Mouse (Mus musculus) liver, adult (tissue): Measurements from ENCODE around the gene Pdp2.
A peak's percentile ranks its signal among the peaks of the same experiment; 100 is the strongest.

Source experiments
- GATA4 ChIP-seq: IDR thresholded peaks from 2 replicates; pipeline ENCODE4 v1.6.1; 2014; ENCODE audit warnings: mild to moderate bottlenecking, low read length; ENCODE audit not compliant: insufficient replicate concordance

Gene Pdp2

GRCm38 (mm10) chr8:104591133-104591834 is at the start of gene Pdp2:
TSS of gene Pdp2 (plus strand) at chr8:104591451.
- peak; percentile 71; the same call in 1 of the 2 replicates for TF ChIP-seq GATA4

GRCm38 (mm10) chr8:104541515-104541880 is 49.8 kb upstream of the Pdp2 start:
- TF ChIP-seq GATA4, result no peak

GRCm38 (mm10) chr8:104542160-104542559 is 49.1 kb upstream of the Pdp2 start:
- no peak for TF ChIP-seq GATA4

GRCm38 (mm10) chr8:104543440-104544045 is 47.7 kb upstream of the Pdp2 start:
- TF ChIP-seq GATA4, result no peak

GRCm38 (mm10) chr8:104555191-104555590 is 36.1 kb upstream of the Pdp2 start:
- no peak for TF ChIP-seq GATA4

- TF ChIP-seq GATA4, result no peak
Measured at GRCm38 (mm10) chr8:104557226-104557625, 34.0 kb upstream of the Pdp2 start.

- TF ChIP-seq GATA4, result no peak
Measured at GRCm38 (mm10) chr8:104560731-104561130, 30.5 kb upstream of the Pdp2 start.

- no peak for TF ChIP-seq GATA4
Measured at GRCm38 (mm10) chr8:104564633-104565456, 26.4 kb upstream of the Pdp2 start.

DNA sequence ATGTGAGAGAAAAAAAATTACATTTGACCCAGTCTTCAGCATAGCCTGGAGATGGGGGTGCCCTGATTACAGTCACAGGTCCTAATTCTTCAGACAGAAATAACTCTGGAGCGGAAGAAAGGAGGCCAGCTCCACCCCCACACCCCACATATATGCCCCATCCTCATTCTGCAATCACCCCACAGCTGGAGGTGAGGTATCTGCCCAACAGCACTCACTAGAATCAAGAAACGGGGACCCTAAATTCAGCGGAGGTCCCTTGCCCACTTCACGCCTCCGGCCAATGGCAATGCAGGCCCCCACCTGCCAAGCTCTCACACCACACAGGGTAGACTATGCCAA is 25.8 kb upstream of the Pdp2 start:
- TF ChIP-seq GATA4, result no peak

GRCm38 (mm10) chr8:104569559-104569958 is 21.7 kb upstream of the Pdp2 start:
- TF ChIP-seq GATA4, result peak; percentile 77; the same call in 1 of the 2 replicates

DNA sequence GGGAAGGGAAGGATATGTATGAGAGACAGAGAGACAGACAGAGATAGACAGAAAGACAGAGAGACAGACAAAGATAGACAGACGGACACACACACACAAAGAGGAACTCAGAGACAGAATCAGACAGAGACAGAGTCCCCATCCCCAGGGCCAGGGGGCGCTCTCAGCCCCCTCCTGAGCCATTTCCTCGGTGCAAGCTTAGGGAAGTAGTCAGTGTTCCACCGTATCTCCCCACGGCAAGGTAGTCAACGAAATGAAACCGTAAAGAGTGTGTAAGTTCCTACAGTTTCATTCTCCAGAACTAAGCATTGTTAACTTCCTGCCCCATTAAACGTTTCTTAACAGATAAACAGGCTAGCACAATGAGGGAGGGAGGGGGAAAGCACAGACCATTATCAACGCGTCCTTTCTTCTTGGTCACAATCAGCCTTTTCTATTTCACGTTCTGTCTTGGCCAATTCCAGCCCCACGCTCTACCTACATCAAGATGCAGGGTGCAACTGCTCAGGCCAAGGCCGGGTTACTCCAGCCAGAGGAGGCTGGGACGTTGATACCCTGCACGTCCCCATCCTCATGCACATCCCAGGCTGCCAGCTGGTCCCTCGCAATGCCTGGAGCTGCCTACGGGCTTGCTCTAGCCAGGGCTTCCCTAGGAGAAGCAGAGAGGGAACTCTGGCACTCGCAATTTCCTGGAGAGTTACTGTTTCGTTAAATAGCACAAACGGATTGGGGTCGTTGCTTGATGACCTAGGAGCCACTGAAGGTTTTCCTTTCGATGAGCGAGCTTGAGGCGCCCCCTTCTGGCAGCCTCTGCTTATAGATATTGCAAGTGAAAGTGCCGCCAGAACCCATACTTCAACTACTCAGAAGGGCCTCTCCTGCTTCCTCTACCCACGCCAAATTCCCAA is 20.6 kb upstream of the Pdp2 start:
- no peak for TF ChIP-seq GATA4

DNA sequence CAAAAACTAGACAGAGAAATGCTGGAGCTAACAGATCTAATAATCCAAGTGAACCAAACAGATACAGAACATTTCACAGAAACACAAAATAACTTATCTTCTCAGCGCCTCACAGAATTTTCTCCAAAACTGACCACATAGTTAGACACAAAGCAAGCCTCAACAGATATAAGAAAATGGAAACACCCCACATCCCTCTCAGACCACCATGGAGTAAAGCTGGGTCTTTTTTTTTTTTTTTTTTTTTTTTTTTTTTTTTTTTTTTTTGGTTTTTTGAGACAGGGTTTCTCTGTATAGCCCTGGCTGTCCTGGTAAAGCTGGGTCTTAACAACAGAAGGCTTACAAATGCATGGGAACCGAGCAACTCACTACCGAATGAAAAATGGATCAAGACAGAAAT is 14.4 kb upstream of the Pdp2 start:
- no peak for TF ChIP-seq GATA4

GRCm38 (mm10) chr8:104584522-104584921 is 6.7 kb upstream of the Pdp2 start:
- no peak for TF ChIP-seq GATA4

- no peak for TF ChIP-seq GATA4
Measured at GRCm38 (mm10) chr8:104590284-104590683, 967 bp upstream of the Pdp2 start.

- no peak for TF ChIP-seq GATA4
Measured at GRCm38 (mm10) chr8:104591856-104592255, 605 bp downstream of the Pdp2 start.
